Mouse (Mus musculus): ENCODE results near the gene D8Ertd738e. TPM values are rescaled to one million over a fixed set of nuclear protein-coding genes. Genes with fewer than 3 reads are reported as not detected.

The D8Ertd738e gene
- polyA plus RNA-seq, 1 experiment: 193 TPM

- Histone ChIP-seq H3K36me3 (ENCODE audit: control insufficient read depth, insufficient read depth, low read length) (no peaks in the 10 kb centered on the region), H3K27ac (ENCODE audit: control insufficient read depth, insufficient read depth, low read length) (peak overlapping the region; percentile 85), H3K4me3 (ENCODE audit: control insufficient read depth, insufficient read depth, low read length) (peak overlapping the region; percentile 90), H3K27me3 (ENCODE audit: control insufficient read depth, insufficient read depth, low read length) (no peaks in the 10 kb centered on the region), H3K4me1 (replicated peaks; ENCODE audit: control insufficient read depth, insufficient read depth, low read length) (peaks cover 22% of the 10 kb centered on the region)
- 22% methylated on average over 19 of the region's 19 CpGs for WGBS
- TF ChIP-seq CTCF (IDR thresholded peaks at IDR 0.05; ENCODE audit: borderline replicate concordance, control insufficient read depth, extremely low read depth, insufficient read depth, low read length, poor library complexity) (no peak), POLR2A (IDR thresholded peaks at IDR 0.05; ENCODE audit: control insufficient read depth, extremely low read depth, insufficient read depth, low read length, poor library complexity) (no peak)
- no peak for DNase-seq
Observed at GRCm38 (mm10) chr8:84237542-84238229, 11.8 kb downstream of the D8Ertd738e start.

GRCm38 (mm10) chr8:84236998-84237473 lies 12.5 kb downstream of the D8Ertd738e start, which contains the start of gene Zswim4:
TSS of gene Zswim4 (minus strand) at chr8:84237055.
- Histone ChIP-seq H3K27me3 (ENCODE audit: control insufficient read depth, insufficient read depth, low read length) (no peaks in the 10 kb centered on the region), H3K36me3 (ENCODE audit: control insufficient read depth, insufficient read depth, low read length) (no peaks in the 10 kb centered on the region), H3K4me3 (ENCODE audit: control insufficient read depth, insufficient read depth, low read length) (peak within 1 kb of the TSS; percentile 90), H3K4me1 (replicated peaks; ENCODE audit: control insufficient read depth, insufficient read depth, low read length) (peaks cover 22% of the 10 kb centered on the region), H3K27ac (ENCODE audit: control insufficient read depth, insufficient read depth, low read length) (peak within 1 kb of the TSS; percentile 85)
- TF ChIP-seq CTCF (IDR thresholded peaks at IDR 0.05; ENCODE audit: borderline replicate concordance, control insufficient read depth, extremely low read depth, insufficient read depth, low read length, poor library complexity) (peak; percentile 41; the same call in 1 of the 2 replicates), POLR2A (IDR thresholded peaks at IDR 0.05; ENCODE audit: control insufficient read depth, extremely low read depth, insufficient read depth, low read length, poor library complexity) (peak; percentile 78; the same call in 1 of the 2 replicates)
- 0% methylated on average over 35 of the region's 35 CpGs for WGBS
- DNase-seq: peak; percentile 96

GRCm38 (mm10) chr8:84236410-84236997 lies 13.0 kb downstream of the D8Ertd738e start:
- DNase-seq: no peak
- WGBS: under 1% methylated on average over 30 of the region's 30 CpGs
- Histone ChIP-seq H3K4me3 (ENCODE audit: control insufficient read depth, insufficient read depth, low read length) (peak overlapping the region; percentile 63), H3K4me1 (replicated peaks; ENCODE audit: control insufficient read depth, insufficient read depth, low read length) (peaks cover 22% of the 10 kb centered on the region), H3K27me3 (ENCODE audit: control insufficient read depth, insufficient read depth, low read length) (no peaks in the 10 kb centered on the region), H3K36me3 (ENCODE audit: control insufficient read depth, insufficient read depth, low read length) (no peaks in the 10 kb centered on the region), H3K27ac (ENCODE audit: control insufficient read depth, insufficient read depth, low read length) (no peak overlapping the region)
- TF ChIP-seq POLR2A (IDR thresholded peaks at IDR 0.05; ENCODE audit: control insufficient read depth, extremely low read depth, insufficient read depth, low read length, poor library complexity): no peak
- TF ChIP-seq CTCF (IDR thresholded peaks at IDR 0.05; ENCODE audit: borderline replicate concordance, control insufficient read depth, extremely low read depth, insufficient read depth, low read length, poor library complexity): no peak

- Histone ChIP-seq H3K27ac (ENCODE audit: control insufficient read depth, insufficient read depth, low read length) (no peak overlapping the region), H3K27me3 (ENCODE audit: control insufficient read depth, insufficient read depth, low read length) (no peaks in the 10 kb centered on the region), H3K36me3 (ENCODE audit: control insufficient read depth, insufficient read depth, low read length) (peaks cover 2% of the 10 kb centered on the region; the same call in 1 of the 2 replicates), H3K4me3 (ENCODE audit: control insufficient read depth, insufficient read depth, low read length) (peak overlapping the region; percentile 63), H3K4me1 (replicated peaks; ENCODE audit: control insufficient read depth, insufficient read depth, low read length) (peaks cover 22% of the 10 kb centered on the region)
- 20% methylated on average over 10 of the region's 10 CpGs for WGBS
- TF ChIP-seq POLR2A (IDR thresholded peaks at IDR 0.05; ENCODE audit: control insufficient read depth, extremely low read depth, insufficient read depth, low read length, poor library complexity) (no peak), CTCF (IDR thresholded peaks at IDR 0.05; ENCODE audit: borderline replicate concordance, control insufficient read depth, extremely low read depth, insufficient read depth, low read length, poor library complexity) (no peak)
- no peak for DNase-seq
Observed at GRCm38 (mm10) chr8:84235746-84236409, 13.6 kb downstream of the D8Ertd738e start.

GRCm38 (mm10) chr8:84233055-84233454 lies 16.5 kb downstream of the D8Ertd738e start:
- no peak for TF ChIP-seq CTCF (IDR thresholded peaks at IDR 0.05; ENCODE audit: borderline replicate concordance, control insufficient read depth, extremely low read depth, insufficient read depth, low read length, poor library complexity)
- H3K27ac ChIP-seq (ENCODE audit: control insufficient read depth, insufficient read depth, low read length): no peak overlapping the region
- no peak overlapping the region for H3K4me3 ChIP-seq (ENCODE audit: control insufficient read depth, insufficient read depth, low read length)
- H3K27me3 ChIP-seq (ENCODE audit: control insufficient read depth, insufficient read depth, low read length): no peaks in the 10 kb centered on the region
- H3K4me1 ChIP-seq (replicated peaks; ENCODE audit: control insufficient read depth, insufficient read depth, low read length): peaks cover 20% of the 10 kb centered on the region
- H3K36me3 ChIP-seq (ENCODE audit: control insufficient read depth, insufficient read depth, low read length): peaks cover 26% of the 10 kb centered on the region
- WGBS: 90% methylated on average over 2 of the region's 2 CpGs
- no peak for DNase-seq

GRCm38 (mm10) chr8:84230735-84231134 lies 18.8 kb downstream of the D8Ertd738e start:
- no peaks in the 10 kb centered on the region for H3K27me3 ChIP-seq (ENCODE audit: control insufficient read depth, insufficient read depth, low read length)
- no peak overlapping the region for H3K27ac ChIP-seq (ENCODE audit: control insufficient read depth, insufficient read depth, low read length)
- peak; percentile 19 for DNase-seq
- TF ChIP-seq CTCF (IDR thresholded peaks at IDR 0.05; ENCODE audit: borderline replicate concordance, control insufficient read depth, extremely low read depth, insufficient read depth, low read length, poor library complexity): no peak
- TF ChIP-seq POLR2A (IDR thresholded peaks at IDR 0.05; ENCODE audit: control insufficient read depth, extremely low read depth, insufficient read depth, low read length, poor library complexity): no peak
- H3K4me3 ChIP-seq (ENCODE audit: control insufficient read depth, insufficient read depth, low read length): no peak overlapping the region
- H3K4me1 ChIP-seq (replicated peaks; ENCODE audit: control insufficient read depth, insufficient read depth, low read length): peaks cover 9% of the 10 kb centered on the region
- 84% methylated on average over 17 of the region's 17 CpGs for WGBS
- peaks cover 49% of the 10 kb centered on the region for H3K36me3 ChIP-seq (ENCODE audit: control insufficient read depth, insufficient read depth, low read length)
